In genomic region chr6:135252728-135253077, GRCm38 (mm10) we compare ENCODE assay signal across 9 mouse cellular contexts. TPM values are rescaled to one million over a fixed set of nuclear protein-coding genes. Genes with fewer than 3 reads are reported as not detected.
DNase-seq lines count a peak whose midpoint lies in the region; ATAC-seq and TF ChIP-seq lines count a peak whose summit lies in the region.
"Had no signal": no experiment of that assay in that cellular context is flagged by ENCODE, and none has a peak within 500 bp of the region (broad histone marks: within the 10 kb centered on the region; RNA-seq: fewer than 3 reads in every experiment).

No protein-coding gene starts in this region.

- no peak overlapping the region for H3K4me3 ChIP-seq in cerebellum, adult 2 months (replicated peaks; ENCODE audit: insufficient read depth, low read depth, low read length)
- no peak overlapping the region for H3K4me3 ChIP-seq in embryonic fibroblast, embryonic 13.5 days (ENCODE audit: insufficient read depth, low read length)
- peak overlapping the region; percentile 28 for H3K4me3 ChIP-seq in heart, embryonic 11.5 days (ENCODE audit: low read depth, low read length)
- 0 out of 2 replicates have a peak overlapping the region, but pooled peaks have one; percentile 9 for H3K4me3 ChIP-seq in kidney, embryonic 14.5 days (ENCODE audit: low read length)
- H3K4me3 ChIP-seq in limb, embryonic 12.5 days (replicated peaks), result peak overlapping the region; percentile 6
- peak overlapping the region; percentile 23 for H3K4me3 ChIP-seq in midbrain, embryonic 13.5 days (replicated peaks)

- H3K36me3 ChIP-seq in heart, embryonic 11.5 days (ENCODE audit: control insufficient read depth, insufficient read depth, low read length), result no peaks in the 10 kb centered on the region
- H3K36me3 ChIP-seq in kidney, embryonic 14.5 days (ENCODE audit: control insufficient read depth, insufficient read depth, low read length), result no peaks in the 10 kb centered on the region
- no peaks in the 10 kb centered on the region for H3K36me3 ChIP-seq in limb, embryonic 12.5 days
- no peaks in the 10 kb centered on the region for H3K36me3 ChIP-seq in midbrain, embryonic 13.5 days
- no peaks in the 10 kb centered on the region for H3K36me3 ChIP-seq in splenic B cell, adult 2 months (ENCODE audit: control insufficient read depth, insufficient read depth, low read length, poor library complexity, severe bottlenecking)

- WGBS in cerebellum, adult 2 months, result 10% methylated on average over 16 of the region's 16 CpGs
- WGBS in heart, embryonic 11.5 days (ENCODE audit: insufficient replicate concordance), result 3% methylated on average over 16 of the region's 16 CpGs
- WGBS in kidney, embryonic 14.5 days, result 9% methylated on average over 16 of the region's 16 CpGs
- WGBS in limb, embryonic 12.5 days, result 6% methylated on average over 16 of the region's 16 CpGs
- 6% methylated on average over 16 of the region's 16 CpGs for WGBS in midbrain, embryonic 13.5 days

- H3K9me3 ChIP-seq in heart, embryonic 11.5 days (replicated peaks; ENCODE audit: control insufficient read depth, low read length), result no peaks in the 10 kb centered on the region
- 0 out of 2 replicates have a peak, but pooled peaks cover 3% of the 10 kb centered on the region for H3K9me3 ChIP-seq in kidney, embryonic 14.5 days (ENCODE audit: control insufficient read depth, low read length)
- no peaks in the 10 kb centered on the region for H3K9me3 ChIP-seq in limb, embryonic 12.5 days
- 0 out of 2 replicates have a peak, but pooled peaks cover 8% of the 10 kb centered on the region for H3K9me3 ChIP-seq in midbrain, embryonic 13.5 days

- peak; percentile 15 to 22 for DNase-seq in cerebellum, adult 2 months
- no peak for DNase-seq in cerebellum, adult 8-10 months
- DNase-seq in splenic B cell, adult 2 months (ENCODE audit: low read depth, low spot score), result peak; percentile 17

- TF ChIP-seq POLR2A in cerebellum, adult 2 months (IDR thresholded peaks at IDR 0.05; ENCODE audit: borderline replicate concordance, insufficient read depth, low read length), result no peak
- TF ChIP-seq POLR2A in embryonic fibroblast, embryonic 13.5 days (IDR thresholded peaks at IDR 0.05; ENCODE audit: low read depth, low read length), result no peak

- ATAC-seq in heart, embryonic 11.5 days (replicated peaks; ENCODE audit: insufficient number of reproducible peaks, low FRiP score, low TSS enrichment), result peak; percentile 76
- ATAC-seq in kidney, embryonic 14.5 days (ENCODE audit: low FRiP score, low TSS enrichment), result peak; percentile 86
- peak; percentile 83 for ATAC-seq in limb, embryonic 12.5 days (ENCODE audit: insufficient number of reproducible peaks, insufficient read depth, low FRiP score, low TSS enrichment, low read depth)
- ATAC-seq in midbrain, embryonic 13.5 days, result peak; percentile 92

- H3K27ac ChIP-seq in cerebellum, adult 2 months (ENCODE audit: insufficient read depth, low read length), result no peak overlapping the region
- peak overlapping the region; percentile 60 for H3K27ac ChIP-seq in embryonic fibroblast, embryonic 13.5 days (ENCODE audit: insufficient read depth, low read length)
- H3K27ac ChIP-seq in heart, embryonic 11.5 days (ENCODE audit: low read depth, low read length), result peak overlapping the region; percentile 13; the same call in 1 of the 2 replicates
- peak overlapping the region; percentile 60; the same call in 1 of the 2 replicates for H3K27ac ChIP-seq in kidney, embryonic 14.5 days (ENCODE audit: low read depth, low read length)
- peak overlapping the region; percentile 67; the same call in 1 of the 2 replicates for H3K27ac ChIP-seq in limb, embryonic 12.5 days
- peak overlapping the region; percentile 57; the same call in 1 of the 2 replicates for H3K27ac ChIP-seq in midbrain, embryonic 13.5 days

- H3K27me3 ChIP-seq in cerebellum, adult 2 months (ENCODE audit: control insufficient read depth, insufficient read depth, low read length), result no peaks in the 10 kb centered on the region; the same call in 1 of the 2 replicates
- H3K27me3 ChIP-seq in heart, embryonic 11.5 days (ENCODE audit: control insufficient read depth, insufficient read depth, low read length), result no peaks in the 10 kb centered on the region
- H3K27me3 ChIP-seq in kidney, embryonic 14.5 days (ENCODE audit: control insufficient read depth, insufficient read depth, low read length), result no peaks in the 10 kb centered on the region
- peaks cover 5% of the 10 kb centered on the region; the same call in 1 of the 2 replicates for H3K27me3 ChIP-seq in limb, embryonic 12.5 days
- H3K27me3 ChIP-seq in midbrain, embryonic 13.5 days, result no peaks in the 10 kb centered on the region
- H3K27me3 ChIP-seq in splenic B cell, adult 2 months (ENCODE audit: control insufficient read depth, insufficient read depth, low read length, poor library complexity, severe bottlenecking), result no peaks in the 10 kb centered on the region
- H3K27me3 ChIP-seq: CH12.LX had no signal

- H3K4me1 ChIP-seq in cerebellum, adult 2 months (ENCODE audit: control insufficient read depth, insufficient read depth, low read length), result no peaks in the 10 kb centered on the region
- peaks cover 15% of the 10 kb centered on the region for H3K4me1 ChIP-seq in embryonic fibroblast, embryonic 13.5 days (ENCODE audit: control insufficient read depth, insufficient read depth, low read length)
- peaks cover 14% of the 10 kb centered on the region for H3K4me1 ChIP-seq in heart, embryonic 11.5 days (ENCODE audit: control insufficient read depth, insufficient read depth, low read length)
- H3K4me1 ChIP-seq in kidney, embryonic 14.5 days (ENCODE audit: control insufficient read depth, insufficient read depth, low read length), result peaks cover 10% of the 10 kb centered on the region
- peaks cover 32% of the 10 kb centered on the region for H3K4me1 ChIP-seq in limb, embryonic 12.5 days (replicated peaks)
- peaks cover 21% of the 10 kb centered on the region for H3K4me1 ChIP-seq in midbrain, embryonic 13.5 days (replicated peaks)

- peak overlapping the region; percentile 54 for H3K4me2 ChIP-seq in heart, embryonic 11.5 days
- peak overlapping the region; percentile 37 for H3K4me2 ChIP-seq in kidney, embryonic 14.5 days (replicated peaks; ENCODE audit: low read depth, low read length)
- peak overlapping the region; percentile 55 for H3K4me2 ChIP-seq in limb, embryonic 12.5 days
- H3K4me2 ChIP-seq in midbrain, embryonic 13.5 days (replicated peaks), result peak overlapping the region; percentile 50

- no peak overlapping the region for H3K9ac ChIP-seq in heart, embryonic 11.5 days (ENCODE audit: low read depth, low read length)
- H3K9ac ChIP-seq in kidney, embryonic 14.5 days (ENCODE audit: low read depth, low read length), result no peak overlapping the region; the same call in 1 of the 2 replicates
- H3K9ac ChIP-seq in limb, embryonic 12.5 days (replicated peaks), result no peak overlapping the region
- peak overlapping the region; percentile 48; the same call in 1 of the 2 replicates for H3K9ac ChIP-seq in midbrain, embryonic 13.5 days (replicated peaks)

- no peak for TF ChIP-seq CTCF in cerebellum, adult 2 months (IDR thresholded peaks at IDR 0.05; ENCODE audit: borderline replicate concordance, insufficient read depth, low read depth, low read length)
- TF ChIP-seq CTCF in embryonic fibroblast, embryonic 13.5 days (IDR thresholded peaks at IDR 0.05; ENCODE audit: borderline replicate concordance, insufficient read depth, low read length), result no peak

RNA-seq across cellular contexts. Expression of gene Gsg1, which starts 1.4 kb away (rescaled TPM):
- polyA plus RNA-seq in cerebellum, adult 2 months (2012; rRNA removed), result 0.13 TPM in 1 of 2 replicates, not detected in the other
- 0.62 TPM in 1 of 2 replicates, not detected in the other for polyA plus RNA-seq in embryonic fibroblast, embryonic 13.5 days (2011; ENCODE audit: insufficient read length, low read depth, missing spikeins)
- polyA plus RNA-seq in heart, embryonic 11.5 days (2014; fragmentation: Nextera tagmentation; extraction: Ambion mirVana), result 1.0 and 1.1 TPM in 2 replicates
- polyA plus RNA-seq in kidney, embryonic 14.5 days (2014; fragmentation: Nextera tagmentation; extraction: Ambion mirVana), result 0.64 and 1.1 TPM in 2 replicates
- polyA plus RNA-seq in limb, embryonic 12.5 days (2016; fragmentation: Nextera tagmentation; extraction: Ambion mirVana), result 0.74 and 0.78 TPM in 2 replicates
- 0.20 and 0.23 TPM in 2 replicates for polyA plus RNA-seq in midbrain, embryonic 13.5 days (2015; fragmentation: Nextera tagmentation; extraction: Ambion mirVana)

RNA-seq across cellular contexts. Expression of gene Hebp1, which starts 54.9 kb away (rescaled TPM):
- 20.8 and 22.9 TPM in 2 replicates for polyA plus RNA-seq in cerebellum, adult 2 months (2012; rRNA removed)
- polyA plus RNA-seq in embryonic fibroblast, embryonic 13.5 days (2011; ENCODE audit: insufficient read length, low read depth, missing spikeins), result 32.3 and 41.7 TPM in 2 replicates
- 7.2 and 15.2 TPM in 2 replicates for polyA plus RNA-seq in heart, embryonic 11.5 days (2014; fragmentation: Nextera tagmentation; extraction: Ambion mirVana)
- polyA plus RNA-seq in kidney, embryonic 14.5 days (2014; fragmentation: Nextera tagmentation; extraction: Ambion mirVana), result 9.2 and 36.9 TPM in 2 replicates
- 5.1 and 8.4 TPM in 2 replicates for polyA plus RNA-seq in limb, embryonic 12.5 days (2016; fragmentation: Nextera tagmentation; extraction: Ambion mirVana)
- 2.7 and 3.4 TPM in 2 replicates for polyA plus RNA-seq in midbrain, embryonic 13.5 days (2015; fragmentation: Nextera tagmentation; extraction: Ambion mirVana)

RNA-seq across cellular contexts. Expression of gene Fam234b, which starts 54.9 kb away (rescaled TPM):
- 115 and 118 TPM in 2 replicates for polyA plus RNA-seq in cerebellum, adult 2 months (2012; rRNA removed)
- polyA plus RNA-seq in embryonic fibroblast, embryonic 13.5 days (2011; ENCODE audit: insufficient read length, low read depth, missing spikeins), result 10.1 and 13.7 TPM in 2 replicates
- polyA plus RNA-seq in heart, embryonic 11.5 days (2014; fragmentation: Nextera tagmentation; extraction: Ambion mirVana), result 11.2 and 11.3 TPM in 2 replicates
- 29.8 and 34.2 TPM in 2 replicates for polyA plus RNA-seq in kidney, embryonic 14.5 days (2014; fragmentation: Nextera tagmentation; extraction: Ambion mirVana)
- polyA plus RNA-seq in limb, embryonic 12.5 days (2016; fragmentation: Nextera tagmentation; extraction: Ambion mirVana), result 26.9 and 27.6 TPM in 2 replicates
- 67.0 and 74.1 TPM in 2 replicates for polyA plus RNA-seq in midbrain, embryonic 13.5 days (2015; fragmentation: Nextera tagmentation; extraction: Ambion mirVana)

RNA-seq across cellular contexts. Expression of gene Pbp2, which starts 57.5 kb away (rescaled TPM):
- polyA plus RNA-seq in cerebellum, adult 2 months (2012; rRNA removed), result not detected in 2 replicates
- 1.1 and 4.3 TPM in 2 replicates for polyA plus RNA-seq in embryonic fibroblast, embryonic 13.5 days (2011; ENCODE audit: insufficient read length, low read depth, missing spikeins)
- not detected in 2 replicates for polyA plus RNA-seq in heart, embryonic 11.5 days (2014; fragmentation: Nextera tagmentation; extraction: Ambion mirVana)
- polyA plus RNA-seq in kidney, embryonic 14.5 days (2014; fragmentation: Nextera tagmentation; extraction: Ambion mirVana), result 0.30 and 0.50 TPM in 2 replicates
- 0.17 TPM in 1 of 2 replicates, not detected in the other for polyA plus RNA-seq in limb, embryonic 12.5 days (2016; fragmentation: Nextera tagmentation; extraction: Ambion mirVana)
- not detected in 2 replicates for polyA plus RNA-seq in midbrain, embryonic 13.5 days (2015; fragmentation: Nextera tagmentation; extraction: Ambion mirVana)

Comparison
In these comparisons a context has a peak if more than half of its experiments do, and no peak if none do; other contexts are left out.
1. H3K4me3 ChIP-seq: peak in heart, embryonic 11.5 days (single experiment), kidney, embryonic 14.5 days (single experiment), limb, embryonic 12.5 days (single experiment) and midbrain, embryonic 13.5 days (single experiment); none in cerebellum, adult 2 months (single experiment) and embryonic fibroblast, embryonic 13.5 days (single experiment).
2. Peak in every context shown above with its lines, with median percentiles within 50 percentile points of each other: ATAC-seq and H3K4me2 ChIP-seq.